Mouse (Mus musculus): ENCODE data around the gene Usp32.

- TF ChIP-seq CTCF (IDR thresholded peaks at IDR 0.05; ENCODE audit: low read depth, low read length) (no peak), POLR2A (IDR thresholded peaks at IDR 0.05; ENCODE audit: insufficient read depth, low read length) (no peak)
Measured at GRCm38 (mm10) chr11:84948114-84948513, 191.8 kb downstream of the Usp32 start.

All from ES-Bruce4 (cell line).